Mouse (Mus musculus): ENCODE data around the gene Selenop. TPM values are rescaled to one million over a fixed set of nuclear protein-coding genes. Genes with fewer than 3 reads are reported as not detected.

The Selenop gene
- polyA plus RNA-seq, 1 experiment from 2014 or later = 74.2 TPM

DNA sequence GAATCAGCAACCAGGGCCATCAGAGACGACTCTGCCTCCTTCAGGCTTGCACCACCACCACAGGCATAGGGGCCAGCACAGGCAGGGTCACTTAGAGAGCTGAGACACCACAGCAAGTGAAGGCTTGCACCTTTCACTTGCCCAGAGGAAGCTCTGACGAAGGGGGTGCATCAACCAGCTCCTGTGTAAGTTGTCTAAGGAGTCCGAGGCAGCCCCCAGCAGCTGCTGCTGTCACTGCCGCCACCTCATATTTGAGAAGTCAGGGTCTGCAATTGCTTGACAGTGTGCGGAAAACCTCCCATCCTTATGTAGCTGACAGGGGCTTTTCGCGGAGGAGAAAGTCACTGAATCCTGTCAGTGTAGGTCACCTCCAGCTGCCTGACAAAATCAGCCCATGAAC is 10.9 kb downstream of the Selenop start:
- no peaks in the 10 kb centered on the region for H3K9me3 ChIP-seq
- no peak overlapping the region for H3K4me3 ChIP-seq
- WGBS = 79% methylated on average over 7 of the region's 7 CpGs
- peaks cover 19% of the 10 kb centered on the region for H3K36me3 ChIP-seq
- no peak for DNase-seq (ENCODE audit: low spot score)
- H3K27ac ChIP-seq = no peak overlapping the region
- H3K27me3 ChIP-seq (ENCODE audit: insufficient read depth, poor library complexity, severe bottlenecking) = no peaks in the 10 kb centered on the region
- no peaks in the 10 kb centered on the region for H3K4me1 ChIP-seq

GRCm38 (mm10) chr15:3281216-3281615 is 12.9 kb downstream of the Selenop start:
- H3K27ac ChIP-seq = no peak overlapping the region
- H3K36me3 ChIP-seq = peaks cover 14% of the 10 kb centered on the region
- H3K4me1 ChIP-seq = no peaks in the 10 kb centered on the region
- DNase-seq (ENCODE audit: low spot score) = no peak
- no peak overlapping the region for H3K4me3 ChIP-seq
- H3K27me3 ChIP-seq (ENCODE audit: insufficient read depth, poor library complexity, severe bottlenecking) = no peaks in the 10 kb centered on the region
- H3K9me3 ChIP-seq = no peaks in the 10 kb centered on the region

DNA sequence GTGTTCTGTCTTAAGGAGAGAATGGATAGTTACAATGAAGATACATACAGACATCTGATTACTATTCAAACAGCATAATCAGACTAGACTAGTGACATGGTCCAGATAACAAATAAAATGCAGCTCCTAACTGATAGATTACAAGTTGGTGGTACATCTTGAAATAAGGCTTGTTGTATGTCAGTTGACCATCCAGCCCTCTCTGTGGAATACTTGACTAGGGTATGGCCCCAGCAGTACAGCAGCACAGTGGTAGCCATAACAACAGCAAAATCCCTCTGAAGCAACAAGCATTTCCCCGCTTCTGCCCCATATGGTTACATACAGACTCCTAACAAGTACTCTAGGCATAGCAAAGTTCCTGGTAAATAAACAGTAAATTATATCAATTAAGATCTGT is 13.4 kb downstream of the Selenop start:
- 75% methylated on average over 1 of the region's 1 CpGs for WGBS
- no peaks in the 10 kb centered on the region for H3K9me3 ChIP-seq
- H3K27ac ChIP-seq = no peak overlapping the region
- peaks cover 14% of the 10 kb centered on the region for H3K36me3 ChIP-seq
- no peak overlapping the region for H3K4me3 ChIP-seq
- DNase-seq (ENCODE audit: low spot score) = no peak
- no peaks in the 10 kb centered on the region for H3K27me3 ChIP-seq (ENCODE audit: insufficient read depth, poor library complexity, severe bottlenecking)
- no peaks in the 10 kb centered on the region; the same call in 1 of the 2 replicates for H3K4me1 ChIP-seq

- no peak overlapping the region for H3K4me3 ChIP-seq
- no peak for DNase-seq (ENCODE audit: low spot score)
- H3K27me3 ChIP-seq (ENCODE audit: insufficient read depth, poor library complexity, severe bottlenecking) = no peaks in the 10 kb centered on the region
- H3K27ac ChIP-seq = no peak overlapping the region
- no peaks in the 10 kb centered on the region; the same call in 1 of the 2 replicates for H3K4me1 ChIP-seq
- no peaks in the 10 kb centered on the region for H3K9me3 ChIP-seq
- no peaks in the 10 kb centered on the region for H3K36me3 ChIP-seq
Measured at GRCm38 (mm10) chr15:3286032-3286431, 17.7 kb downstream of the Selenop start.

DNA sequence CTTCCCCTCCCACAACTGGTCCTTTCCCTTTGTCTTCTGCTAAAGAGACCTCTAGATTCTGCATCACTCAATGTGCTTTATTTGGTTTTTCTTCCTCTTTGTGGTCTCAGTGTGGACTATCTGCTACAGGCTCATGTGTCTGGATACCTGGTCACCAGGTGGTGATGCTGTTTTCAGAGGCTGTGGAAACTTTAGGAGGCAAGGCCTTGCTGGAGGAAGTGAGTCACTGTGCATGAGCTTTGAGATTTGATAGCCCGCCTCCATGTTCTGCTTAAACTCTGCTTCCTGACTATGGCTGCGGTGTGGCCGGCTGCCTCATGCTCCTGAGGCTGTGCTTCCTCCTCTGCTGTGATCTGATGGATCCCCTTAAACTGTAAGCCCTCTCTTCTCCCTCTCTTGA is 22.1 kb downstream of the Selenop start:
- Histone ChIP-seq H3K4me3 (no peak overlapping the region), H3K27me3 (ENCODE audit: insufficient read depth, poor library complexity, severe bottlenecking) (no peaks in the 10 kb centered on the region), H3K36me3 (no peaks in the 10 kb centered on the region), H3K9me3 (no peaks in the 10 kb centered on the region), H3K4me1 (no peaks in the 10 kb centered on the region; the same call in 1 of the 2 replicates), H3K27ac (no peak overlapping the region)
- 78% methylated on average over 3 of the region's 3 CpGs for WGBS
- no peak for DNase-seq (ENCODE audit: low spot score)

DNA sequence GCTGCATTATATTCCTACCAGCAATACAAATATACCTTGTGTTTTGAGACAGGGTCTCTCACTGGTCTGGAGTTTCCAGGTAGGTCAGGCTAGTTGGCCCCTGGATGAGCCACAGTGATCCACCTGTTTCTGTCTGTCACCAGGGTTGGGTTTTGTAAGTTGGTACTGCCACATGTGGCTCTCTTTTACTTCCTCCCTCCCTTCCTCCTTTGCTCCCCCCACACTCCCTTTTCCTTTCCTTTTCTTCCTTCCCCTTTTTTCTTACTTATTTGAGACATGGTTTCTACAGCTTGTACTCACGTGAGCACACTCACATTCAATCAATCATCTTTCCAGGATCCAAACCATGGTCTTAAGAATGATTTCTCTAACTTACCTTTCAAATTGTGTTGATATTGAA is 25.1 kb downstream of the Selenop start:
- 52% methylated on average over 1 of the region's 1 CpGs for WGBS

DNA sequence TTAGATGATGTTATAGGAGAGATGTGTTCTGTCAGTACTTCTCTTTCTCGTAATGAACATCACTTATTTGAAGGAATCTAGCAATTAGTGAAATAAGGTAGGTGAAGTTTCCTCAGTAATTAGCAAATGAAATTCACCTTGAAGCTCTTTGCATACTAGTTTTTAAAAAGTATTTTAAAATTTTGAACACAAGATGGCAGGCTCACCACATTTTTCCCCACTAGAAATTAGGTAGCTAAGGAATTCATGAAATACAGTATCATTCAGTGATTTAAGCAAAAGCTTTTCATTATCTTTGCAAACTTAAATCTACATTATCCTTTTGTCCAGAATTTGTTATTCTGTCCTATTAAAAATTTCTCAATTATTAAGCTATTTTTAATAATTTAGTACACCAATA is 27.6 kb downstream of the Selenop start:
- no peaks in the 10 kb centered on the region for H3K27me3 ChIP-seq (ENCODE audit: insufficient read depth, poor library complexity, severe bottlenecking)
- no peaks in the 10 kb centered on the region for H3K9me3 ChIP-seq
- no peak for DNase-seq (ENCODE audit: low spot score)
- WGBS = 84% methylated on average over 1 of the region's 1 CpGs
- no peaks in the 10 kb centered on the region for H3K4me1 ChIP-seq
- no peak overlapping the region for H3K27ac ChIP-seq
- no peaks in the 10 kb centered on the region for H3K36me3 ChIP-seq
- H3K4me3 ChIP-seq = no peak overlapping the region

More for the DNA sequence above, 25.1 kb downstream of the Selenop start:
- no peaks in the 10 kb centered on the region; the same call in 1 of the 2 replicates for H3K4me1 ChIP-seq
- H3K9me3 ChIP-seq = no peaks in the 10 kb centered on the region
- H3K36me3 ChIP-seq = no peaks in the 10 kb centered on the region
- DNase-seq (ENCODE audit: low spot score) = no peak
- H3K27ac ChIP-seq = no peak overlapping the region
- no peak overlapping the region for H3K4me3 ChIP-seq
- no peaks in the 10 kb centered on the region for H3K27me3 ChIP-seq (ENCODE audit: insufficient read depth, poor library complexity, severe bottlenecking)

DNA sequence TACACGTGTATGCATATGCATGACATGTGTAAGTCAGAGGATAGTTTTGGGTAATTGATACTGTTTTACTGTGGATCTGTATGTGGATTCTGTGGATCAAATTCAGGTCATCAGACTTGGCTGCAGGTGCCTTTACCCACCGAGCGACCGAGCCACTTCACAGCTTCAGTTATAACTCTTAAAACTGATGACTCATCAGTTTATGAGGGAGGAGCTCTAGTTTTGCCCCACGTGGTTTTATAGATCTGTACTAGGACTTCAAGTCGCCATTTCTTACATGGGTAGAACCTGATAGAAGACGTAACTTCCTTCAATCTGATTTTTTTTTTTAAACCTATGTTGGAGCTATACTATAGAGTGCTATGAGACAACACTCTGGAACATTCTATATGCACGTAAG is 29.3 kb downstream of the Selenop start:
- Histone ChIP-seq H3K27ac (no peak overlapping the region), H3K4me3 (no peak overlapping the region), H3K9me3 (no peaks in the 10 kb centered on the region), H3K4me1 (no peaks in the 10 kb centered on the region), H3K27me3 (ENCODE audit: insufficient read depth, poor library complexity, severe bottlenecking) (no peaks in the 10 kb centered on the region), H3K36me3 (no peaks in the 10 kb centered on the region)
- no peak for DNase-seq (ENCODE audit: low spot score)
- 80% methylated on average over 8 of the region's 8 CpGs for WGBS

- Histone ChIP-seq H3K27me3 (ENCODE audit: insufficient read depth, poor library complexity, severe bottlenecking) (no peaks in the 10 kb centered on the region), H3K4me3 (no peak overlapping the region), H3K27ac (no peak overlapping the region), H3K4me1 (no peaks in the 10 kb centered on the region), H3K36me3 (no peaks in the 10 kb centered on the region), H3K9me3 (no peaks in the 10 kb centered on the region)
- 82% methylated on average over 4 of the region's 4 CpGs for WGBS
- DNase-seq (ENCODE audit: low spot score) = no peak
Measured at GRCm38 (mm10) chr15:3300361-3301100, 32.2 kb downstream of the Selenop start.

- Histone ChIP-seq H3K4me3 (no peak within 1 kb of the TSS), H3K4me1 (no peaks in the 10 kb centered on the region), H3K9me3 (no peaks in the 10 kb centered on the region), H3K27me3 (ENCODE audit: insufficient read depth, poor library complexity, severe bottlenecking) (no peaks in the 10 kb centered on the region), H3K27ac (no peak within 1 kb of the TSS), H3K36me3 (no peaks in the 10 kb centered on the region)
- WGBS = 77% methylated on average over 12 of the region's 12 CpGs
- no peak for DNase-seq (ENCODE audit: low spot score)
Measured at GRCm38 (mm10) chr15:3303426-3303825, 35.1 kb downstream of the Selenop start, which contains the start of gene Ccdc152. TSS of gene Ccdc152 (minus strand) at chr15:3303526.

- Histone ChIP-seq H3K27ac (no peak overlapping the region), H3K36me3 (no peaks in the 10 kb centered on the region), H3K4me3 (no peak overlapping the region), H3K9me3 (no peaks in the 10 kb centered on the region), H3K4me1 (no peaks in the 10 kb centered on the region), H3K27me3 (ENCODE audit: insufficient read depth, poor library complexity, severe bottlenecking) (no peaks in the 10 kb centered on the region)
- no peak for DNase-seq (ENCODE audit: low spot score)
- WGBS = 78% methylated on average over 3 of the region's 3 CpGs
Measured at GRCm38 (mm10) chr15:3309856-3310255, 41.5 kb downstream of the Selenop start.

- Histone ChIP-seq H3K4me1 (no peaks in the 10 kb centered on the region), H3K9me3 (no peaks in the 10 kb centered on the region), H3K4me3 (no peak overlapping the region), H3K27ac (no peak overlapping the region), H3K36me3 (no peaks in the 10 kb centered on the region), H3K27me3 (ENCODE audit: insufficient read depth, poor library complexity, severe bottlenecking) (no peaks in the 10 kb centered on the region)
- no peak for DNase-seq (ENCODE audit: low spot score)
Measured at GRCm38 (mm10) chr15:3312937-3313336, 44.6 kb downstream of the Selenop start.

DNA sequence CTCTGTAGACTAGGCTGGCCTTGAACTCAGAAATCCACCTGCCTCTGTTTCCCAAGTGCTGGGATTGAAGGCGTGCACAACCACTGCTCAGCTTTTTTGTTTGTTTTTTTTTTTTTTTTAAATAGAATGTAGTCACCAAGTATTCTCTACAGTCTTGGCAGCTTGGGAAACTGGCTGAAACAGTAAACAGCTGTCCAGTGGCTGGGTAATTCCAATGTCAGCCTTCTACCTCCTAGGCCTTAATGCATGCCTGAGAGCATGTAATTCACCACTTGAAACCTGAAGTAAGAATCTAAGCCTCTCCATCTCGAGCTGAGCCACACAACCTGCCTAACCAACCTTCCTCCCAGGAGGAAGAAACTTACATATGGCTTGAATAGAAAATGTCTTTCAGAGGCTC is 48.3 kb downstream of the Selenop start:
- Histone ChIP-seq H3K27ac (no peak overlapping the region), H3K9me3 (no peaks in the 10 kb centered on the region), H3K27me3 (ENCODE audit: insufficient read depth, poor library complexity, severe bottlenecking) (no peaks in the 10 kb centered on the region), H3K36me3 (peaks cover 11% of the 10 kb centered on the region), H3K4me1 (no peaks in the 10 kb centered on the region), H3K4me3 (no peak overlapping the region)
- 80% methylated on average over 2 of the region's 2 CpGs for WGBS
- no peak for DNase-seq (ENCODE audit: low spot score)

- Histone ChIP-seq H3K4me1 (no peaks in the 10 kb centered on the region), H3K4me3 (no peak overlapping the region), H3K27me3 (ENCODE audit: insufficient read depth, poor library complexity, severe bottlenecking) (no peaks in the 10 kb centered on the region), H3K27ac (no peak overlapping the region), H3K36me3 (peaks cover 11% of the 10 kb centered on the region), H3K9me3 (no peaks in the 10 kb centered on the region)
- no peak for DNase-seq (ENCODE audit: low spot score)
- 82% methylated on average over 9 of the region's 9 CpGs for WGBS
Measured at GRCm38 (mm10) chr15:3319929-3320328, 51.6 kb downstream of the Selenop start.
